Mouse (Mus musculus): ENCODE data around the gene Gm12830. TPM values are rescaled to one million over a fixed set of nuclear protein-coding genes. Genes with fewer than 3 reads are reported as not detected.

Gene Gm12830
- polyA plus RNA-seq, 1 experiment = not detected

GRCm38 (mm10) chr4:114779758-114780546 is 41.6 kb upstream of the Gm12830 start:
- TF ChIP-seq TCF3 (IDR thresholded peaks at IDR 0.05; ENCODE audit: insufficient read length, low read depth) (no peak), REST (IDR thresholded peaks at IDR 0.05; ENCODE audit: insufficient read depth, insufficient read length) (no peak), POLR2A (IDR thresholded peaks at IDR 0.05; ENCODE audit: insufficient read length, low read depth) (no peak), USF1 (IDR thresholded peaks at IDR 0.05; ENCODE audit: low read depth) (no peak), MAX (IDR thresholded peaks at IDR 0.05; ENCODE audit: low read depth) (no peak), SRF (IDR thresholded peaks at IDR 0.05; ENCODE audit: control insufficient read depth, insufficient read length, low read depth) (no peak), MYOG (IDR thresholded peaks at IDR 0.05; ENCODE audit: control insufficient read depth in 1 of 3, insufficient read depth in 1 of 3, insufficient read length in 2 of 3, low read depth in 2 of 3) (no peak), E2F4 (IDR thresholded peaks at IDR 0.05; ENCODE audit: insufficient read depth) (no peak), MYOD1 (IDR thresholded peaks at IDR 0.05; ENCODE audit: control insufficient read depth in 1 of 3, insufficient read length in 2 of 3, low read depth in 2 of 3) (no peak), TCF12 (IDR thresholded peaks at IDR 0.05; ENCODE audit: insufficient read depth, poor library complexity, severe bottlenecking) (no peak), POLR2AphosphoS2 (IDR thresholded peaks at IDR 0.05; ENCODE audit: insufficient read length, low read depth) (no peak), CEBPB (IDR thresholded peaks at IDR 0.05; ENCODE audit: insufficient read depth, poor library complexity, severe bottlenecking) (no peak)
- no peaks in the 10 kb centered on the region for H3K36me3 ChIP-seq (ENCODE audit: control insufficient read depth, insufficient read depth)
- no peaks in the 10 kb centered on the region for H3K79me2 ChIP-seq (ENCODE audit: control insufficient read depth, insufficient read depth)
- H3K4me3 ChIP-seq = no peak overlapping the region
- no peak overlapping the region for H3ac ChIP-seq (ENCODE audit: control insufficient read depth, insufficient read length)
- H3K27me3 ChIP-seq (ENCODE audit: control insufficient read depth, insufficient read depth, insufficient read length) = no peaks in the 10 kb centered on the region
- no peak overlapping the region for H3K4me2 ChIP-seq (ENCODE audit: low read depth)

- H3K4me3 ChIP-seq = no peak overlapping the region
- H3ac ChIP-seq (ENCODE audit: control insufficient read depth, insufficient read length) = no peak overlapping the region
- no peak overlapping the region for H3K4me2 ChIP-seq (ENCODE audit: low read depth)
- H3K79me2 ChIP-seq (ENCODE audit: control insufficient read depth, insufficient read depth) = no peaks in the 10 kb centered on the region
- H3K27me3 ChIP-seq (ENCODE audit: control insufficient read depth, insufficient read depth, insufficient read length) = no peaks in the 10 kb centered on the region
- H3K36me3 ChIP-seq (ENCODE audit: control insufficient read depth, insufficient read depth) = no peaks in the 10 kb centered on the region
- TF ChIP-seq POLR2A (IDR thresholded peaks at IDR 0.05; ENCODE audit: insufficient read length, low read depth) = no peak
- TF ChIP-seq USF1 (IDR thresholded peaks at IDR 0.05; ENCODE audit: low read depth) = no peak
- no peak for TF ChIP-seq MAX (IDR thresholded peaks at IDR 0.05; ENCODE audit: low read depth)
- TF ChIP-seq CEBPB (IDR thresholded peaks at IDR 0.05; ENCODE audit: insufficient read depth, poor library complexity, severe bottlenecking) = no peak
- no peak for TF ChIP-seq MYOG (IDR thresholded peaks at IDR 0.05; ENCODE audit: control insufficient read depth in 1 of 3, insufficient read depth in 1 of 3, insufficient read length in 2 of 3, low read depth in 2 of 3)
- TF ChIP-seq MYOD1 (IDR thresholded peaks at IDR 0.05; ENCODE audit: control insufficient read depth in 1 of 3, insufficient read length in 2 of 3, low read depth in 2 of 3) = no peak
- TF ChIP-seq TCF12 (IDR thresholded peaks at IDR 0.05; ENCODE audit: insufficient read depth, poor library complexity, severe bottlenecking) = no peak
- no peak for TF ChIP-seq REST (IDR thresholded peaks at IDR 0.05; ENCODE audit: insufficient read depth, insufficient read length)
- no peak for TF ChIP-seq SRF (IDR thresholded peaks at IDR 0.05; ENCODE audit: control insufficient read depth, insufficient read length, low read depth)
- no peak for TF ChIP-seq POLR2AphosphoS2 (IDR thresholded peaks at IDR 0.05; ENCODE audit: insufficient read length, low read depth)
- no peak for TF ChIP-seq E2F4 (IDR thresholded peaks at IDR 0.05; ENCODE audit: insufficient read depth)
- TF ChIP-seq TCF3 (IDR thresholded peaks at IDR 0.05; ENCODE audit: insufficient read length, low read depth) = no peak
Measured at GRCm38 (mm10) chr4:114782851-114783250, 38.7 kb upstream of the Gm12830 start.

- Histone ChIP-seq H3K4me2 (ENCODE audit: low read depth) (no peak overlapping the region), H3K27me3 (ENCODE audit: control insufficient read depth, insufficient read depth, insufficient read length) (no peaks in the 10 kb centered on the region), H3K4me3 (no peak overlapping the region)
Measured at GRCm38 (mm10) chr4:114784735-114785134, 36.8 kb upstream of the Gm12830 start.

DNA sequence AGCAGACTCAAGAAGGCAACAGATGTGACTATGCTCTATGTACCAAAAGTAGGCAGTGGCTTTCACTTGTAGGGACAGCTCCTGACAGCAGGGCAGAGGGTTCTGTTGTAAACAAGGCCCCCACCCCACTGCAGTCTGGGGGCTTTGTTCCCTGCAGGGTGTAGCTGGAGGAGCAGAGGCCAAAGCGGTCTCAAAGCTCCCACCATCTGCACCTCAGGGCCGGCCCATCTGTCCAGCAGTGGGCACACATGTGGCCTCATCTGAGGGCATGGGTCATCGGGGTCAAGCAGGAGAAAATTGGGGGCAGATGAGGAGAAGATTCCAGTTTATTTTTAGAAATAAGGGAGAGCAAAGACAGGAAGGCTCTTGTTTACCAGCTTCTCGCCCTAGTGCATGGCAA is 32.7 kb upstream of the Gm12830 start:
- Histone ChIP-seq H3K36me3 (ENCODE audit: control insufficient read depth, insufficient read depth) (no peaks in the 10 kb centered on the region), H3ac (ENCODE audit: control insufficient read depth, insufficient read length) (no peak overlapping the region), H3K27me3 (ENCODE audit: control insufficient read depth, insufficient read depth, insufficient read length) (no peaks in the 10 kb centered on the region), H3K79me2 (ENCODE audit: control insufficient read depth, insufficient read depth) (no peaks in the 10 kb centered on the region), H3K4me2 (ENCODE audit: low read depth) (no peak overlapping the region), H3K4me3 (no peak overlapping the region)
- TF ChIP-seq POLR2AphosphoS2 (IDR thresholded peaks at IDR 0.05; ENCODE audit: insufficient read length, low read depth) (no peak), CEBPB (IDR thresholded peaks at IDR 0.05; ENCODE audit: insufficient read depth, poor library complexity, severe bottlenecking) (no peak), SRF (IDR thresholded peaks at IDR 0.05; ENCODE audit: control insufficient read depth, insufficient read length, low read depth) (no peak), E2F4 (IDR thresholded peaks at IDR 0.05; ENCODE audit: insufficient read depth) (no peak), MAX (IDR thresholded peaks at IDR 0.05; ENCODE audit: low read depth) (no peak), REST (IDR thresholded peaks at IDR 0.05; ENCODE audit: insufficient read depth, insufficient read length) (no peak), POLR2A (IDR thresholded peaks at IDR 0.05; ENCODE audit: insufficient read length, low read depth) (no peak), TCF12 (IDR thresholded peaks at IDR 0.05; ENCODE audit: insufficient read depth, poor library complexity, severe bottlenecking) (no peak), USF1 (IDR thresholded peaks at IDR 0.05; ENCODE audit: low read depth) (no peak), MYOD1 (IDR thresholded peaks at IDR 0.05; ENCODE audit: control insufficient read depth in 1 of 3, insufficient read length in 2 of 3, low read depth in 2 of 3) (no peak), MYOG (IDR thresholded peaks at IDR 0.05; ENCODE audit: control insufficient read depth in 1 of 3, insufficient read depth in 1 of 3, insufficient read length in 2 of 3, low read depth in 2 of 3) (no peak), TCF3 (IDR thresholded peaks at IDR 0.05; ENCODE audit: insufficient read length, low read depth) (no peak)

More at GRCm38 (mm10) chr4:114784735-114785134, 36.8 kb upstream of the Gm12830 start:
- H3K79me2 ChIP-seq (ENCODE audit: control insufficient read depth, insufficient read depth) = no peaks in the 10 kb centered on the region
- TF ChIP-seq MYOG (IDR thresholded peaks at IDR 0.05; ENCODE audit: control insufficient read depth in 1 of 3, insufficient read depth in 1 of 3, insufficient read length in 2 of 3, low read depth in 2 of 3) (no peak), TCF12 (IDR thresholded peaks at IDR 0.05; ENCODE audit: insufficient read depth, poor library complexity, severe bottlenecking) (no peak), POLR2A (IDR thresholded peaks at IDR 0.05; ENCODE audit: insufficient read length, low read depth) (no peak), SRF (IDR thresholded peaks at IDR 0.05; ENCODE audit: control insufficient read depth, insufficient read length, low read depth) (no peak), POLR2AphosphoS2 (IDR thresholded peaks at IDR 0.05; ENCODE audit: insufficient read length, low read depth) (no peak), MYOD1 (IDR thresholded peaks at IDR 0.05; ENCODE audit: control insufficient read depth in 1 of 3, insufficient read length in 2 of 3, low read depth in 2 of 3) (no peak), USF1 (IDR thresholded peaks at IDR 0.05; ENCODE audit: low read depth) (no peak), CEBPB (IDR thresholded peaks at IDR 0.05; ENCODE audit: insufficient read depth, poor library complexity, severe bottlenecking) (no peak), REST (IDR thresholded peaks at IDR 0.05; ENCODE audit: insufficient read depth, insufficient read length) (no peak), MAX (IDR thresholded peaks at IDR 0.05; ENCODE audit: low read depth) (no peak), E2F4 (IDR thresholded peaks at IDR 0.05; ENCODE audit: insufficient read depth) (no peak), TCF3 (IDR thresholded peaks at IDR 0.05; ENCODE audit: insufficient read length, low read depth) (no peak)
- H3ac ChIP-seq (ENCODE audit: control insufficient read depth, insufficient read length) = no peak overlapping the region
- no peaks in the 10 kb centered on the region for H3K36me3 ChIP-seq (ENCODE audit: control insufficient read depth, insufficient read depth)

All from myocyte (in vitro differentiated cells).